Mouse (Mus musculus) C2C12 (cell line): ENCODE measurements around the gene Zfp335.

ENCODE experiments used
- CTCF ChIP-seq: IDR thresholded peaks from one replicate; pipeline ENCODE4 v1.5.1; 2011; ENCODE audit not compliant: control insufficient read depth, insufficient read depth, insufficient read length
- FOSL1 ChIP-seq: IDR thresholded peaks from one replicate; pipeline ENCODE4 v1.8.0; 2011; ENCODE audit warnings: mild to moderate bottlenecking, low read length; ENCODE audit not compliant: poor library complexity, insufficient read depth, severe bottlenecking

DNA sequence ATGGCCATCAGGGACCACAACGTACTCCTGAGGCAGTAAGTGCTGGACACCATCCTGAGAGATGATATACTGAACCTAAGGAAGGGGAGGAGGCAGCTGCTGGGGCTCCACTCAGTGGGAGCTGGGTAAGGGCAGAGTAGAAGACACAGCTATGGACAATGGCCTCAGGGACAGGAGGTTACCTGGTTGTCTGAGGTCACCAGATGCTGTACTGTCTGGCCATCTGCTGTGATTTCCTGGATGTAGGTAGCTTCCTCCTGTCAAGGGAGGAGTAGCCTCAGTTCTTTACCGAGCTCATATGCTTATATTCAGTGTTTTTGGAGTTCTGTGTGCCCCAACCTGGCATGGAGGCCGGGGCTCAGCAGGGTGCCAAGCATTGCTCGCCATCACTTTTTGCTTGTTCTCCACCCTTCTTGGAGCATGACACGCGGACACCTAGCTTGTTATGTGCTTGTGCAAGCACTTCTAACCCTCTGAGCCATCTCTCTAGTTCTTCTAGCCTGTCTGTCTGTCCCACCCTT, 18.8 kb downstream of the Zfp335 start:
- TF ChIP-seq FOSL1 (no peak), CTCF (no peak)
